Mouse (Mus musculus): Measurements from ENCODE around the gene Lsm12.

DNA sequence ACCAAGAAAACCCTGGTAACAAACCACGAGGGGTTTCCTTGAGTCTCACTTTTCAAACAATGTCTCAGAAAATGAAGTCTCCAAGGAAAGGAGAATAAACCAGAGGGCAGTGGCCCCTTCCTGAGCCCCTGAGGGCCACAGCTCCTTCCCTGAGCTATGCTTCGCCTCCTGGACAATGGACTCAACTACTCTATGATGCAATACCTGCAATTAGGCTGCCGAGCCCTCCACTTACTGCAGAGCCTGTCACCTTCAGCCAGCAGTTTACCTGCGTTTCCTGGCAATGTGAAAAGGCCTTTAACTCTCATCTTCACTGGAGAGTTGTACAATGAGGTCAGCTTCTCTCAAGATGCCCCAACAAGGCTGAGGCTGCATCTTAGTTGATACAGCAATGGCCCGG, 16.4 kb downstream of the Lsm12 start:
- TF ChIP-seq CTCF (IDR thresholded peaks at IDR 0.05; ENCODE audit: control insufficient read depth, insufficient read depth, insufficient replicate concordance, low read depth, low read length) = no peak
- no peak for TF ChIP-seq POLR2A (IDR thresholded peaks at IDR 0.05; ENCODE audit: control insufficient read depth, low read depth, low read length)
